Mouse (Mus musculus): ENCODE results near the gene Nr2f2.

Gene Nr2f2

DNA sequence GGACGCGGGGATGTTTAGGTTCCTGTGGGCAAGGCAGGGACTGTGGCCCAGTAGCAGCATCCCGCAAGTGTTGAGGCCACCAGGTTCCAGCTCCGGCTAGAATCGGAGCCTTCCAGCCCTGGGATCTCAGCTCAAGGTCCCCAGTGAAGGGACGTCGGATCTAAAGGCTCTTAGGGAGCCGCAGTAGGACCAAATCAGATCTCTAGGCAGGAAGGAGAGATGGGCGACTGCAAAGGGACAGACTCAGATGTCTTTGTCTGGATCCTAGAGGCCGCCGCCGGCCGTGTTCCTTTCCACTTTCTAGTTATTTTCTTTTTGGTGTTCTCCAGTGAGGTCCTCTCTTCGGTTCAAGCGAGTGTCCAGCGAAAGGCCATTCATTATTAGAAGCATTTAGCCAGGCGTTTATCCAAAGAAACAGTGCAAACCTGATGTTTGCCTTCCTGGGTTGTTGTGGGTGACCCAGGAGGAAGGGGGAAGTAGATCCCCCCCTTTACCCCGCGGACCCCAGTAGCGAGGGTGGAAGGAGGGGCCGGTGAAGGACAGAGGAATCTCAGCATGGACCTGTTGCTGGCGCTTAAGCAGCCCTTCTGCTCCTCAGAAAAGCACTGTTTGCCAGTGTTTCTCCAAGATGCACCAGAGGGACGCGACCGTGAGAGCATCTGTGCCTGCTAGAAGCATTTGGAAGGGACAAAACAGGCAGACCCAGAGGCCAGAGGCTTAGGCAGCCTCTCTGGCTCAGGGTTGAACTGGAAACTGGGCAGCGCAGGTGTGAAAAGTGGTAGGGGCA is 34.3 kb downstream of the Nr2f2 start:
- no peak for DNase-seq (ENCODE audit: low read depth)

DNA sequence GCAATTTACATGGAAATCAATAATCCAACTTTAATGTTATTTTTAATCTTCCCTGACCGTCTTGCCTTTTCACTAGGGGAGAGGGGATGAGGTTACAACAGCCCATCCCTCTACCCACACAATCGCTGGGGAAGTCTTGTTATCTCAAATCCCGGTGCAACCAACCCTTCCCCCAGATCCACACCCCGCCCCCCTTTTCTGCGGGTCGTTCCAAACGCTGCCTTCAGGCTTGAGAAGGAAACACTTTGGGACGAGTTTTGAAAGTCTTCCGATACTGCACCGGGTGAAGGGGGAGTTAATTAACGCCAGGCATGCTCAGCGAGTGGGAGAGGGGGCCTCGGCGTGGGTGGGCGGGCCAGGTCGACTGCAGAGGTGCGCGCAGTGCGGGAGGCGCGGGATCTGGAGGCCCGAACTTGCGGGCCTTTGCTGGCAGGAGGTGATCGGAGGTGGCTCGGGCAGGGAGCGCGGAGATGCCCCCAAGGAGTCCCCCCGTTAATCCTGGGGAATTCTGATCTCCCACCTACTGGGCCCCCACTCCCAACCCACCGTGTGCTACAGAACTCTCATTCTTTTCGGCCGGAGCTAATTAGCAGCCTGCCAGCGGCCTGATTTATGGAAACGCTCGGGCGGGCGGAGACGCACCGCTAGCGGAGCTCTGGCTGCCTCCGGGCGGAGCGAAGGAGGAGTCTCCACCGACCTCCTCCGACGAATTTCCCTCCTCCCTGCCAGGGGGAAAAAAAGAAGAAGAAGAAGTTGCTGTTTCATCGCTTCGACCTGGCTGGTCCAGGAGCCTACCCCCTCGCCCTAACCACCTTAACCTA is 35.1 kb downstream of the Nr2f2 start:
- DNase-seq (ENCODE audit: low read depth), result no peak

DNA sequence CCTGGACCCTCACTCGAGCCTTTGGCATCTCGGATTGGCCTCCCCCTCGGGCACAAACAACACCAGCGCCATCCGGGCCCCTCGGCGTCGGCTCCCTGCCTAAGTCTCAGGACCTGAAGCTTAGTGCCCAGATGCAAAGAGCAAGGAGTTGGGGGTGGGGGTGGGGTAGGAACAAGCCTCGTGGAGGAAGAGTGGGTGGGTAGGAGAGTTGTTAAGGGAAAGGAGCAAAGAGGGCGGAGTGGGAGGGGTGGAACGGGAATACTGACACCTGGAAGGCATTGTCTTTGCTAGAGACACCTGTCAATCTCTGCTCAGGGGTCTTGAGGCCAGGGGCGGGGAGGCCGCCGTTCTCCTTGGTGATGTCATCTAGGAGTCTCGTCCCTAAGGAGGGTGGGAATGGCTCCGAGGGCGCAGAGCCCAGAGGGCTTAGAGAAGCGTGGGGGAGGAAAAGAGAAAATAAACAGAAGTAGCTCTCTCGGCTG is 35.7 kb downstream of the Nr2f2 start:
- DNase-seq (ENCODE audit: low read depth), result no peak

DNA sequence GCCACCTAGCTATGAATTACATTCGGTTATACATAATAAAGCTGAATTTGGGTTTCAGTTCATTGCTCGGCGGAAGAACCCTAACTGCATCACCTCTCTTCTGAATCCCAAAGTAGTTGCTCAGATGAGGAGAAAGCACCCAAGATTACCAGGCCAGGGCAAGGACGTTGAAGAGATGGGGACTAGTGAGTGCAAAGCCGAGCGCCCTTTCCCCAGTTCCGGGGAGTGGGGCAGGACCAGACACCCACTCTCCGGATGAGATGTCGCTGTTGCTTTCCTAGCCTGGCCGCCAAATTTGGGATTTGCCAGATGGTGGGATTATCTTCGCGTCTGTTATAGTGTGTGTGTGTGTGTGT is 36.4 kb downstream of the Nr2f2 start:
- no peak for DNase-seq (ENCODE audit: low read depth)

DNA sequence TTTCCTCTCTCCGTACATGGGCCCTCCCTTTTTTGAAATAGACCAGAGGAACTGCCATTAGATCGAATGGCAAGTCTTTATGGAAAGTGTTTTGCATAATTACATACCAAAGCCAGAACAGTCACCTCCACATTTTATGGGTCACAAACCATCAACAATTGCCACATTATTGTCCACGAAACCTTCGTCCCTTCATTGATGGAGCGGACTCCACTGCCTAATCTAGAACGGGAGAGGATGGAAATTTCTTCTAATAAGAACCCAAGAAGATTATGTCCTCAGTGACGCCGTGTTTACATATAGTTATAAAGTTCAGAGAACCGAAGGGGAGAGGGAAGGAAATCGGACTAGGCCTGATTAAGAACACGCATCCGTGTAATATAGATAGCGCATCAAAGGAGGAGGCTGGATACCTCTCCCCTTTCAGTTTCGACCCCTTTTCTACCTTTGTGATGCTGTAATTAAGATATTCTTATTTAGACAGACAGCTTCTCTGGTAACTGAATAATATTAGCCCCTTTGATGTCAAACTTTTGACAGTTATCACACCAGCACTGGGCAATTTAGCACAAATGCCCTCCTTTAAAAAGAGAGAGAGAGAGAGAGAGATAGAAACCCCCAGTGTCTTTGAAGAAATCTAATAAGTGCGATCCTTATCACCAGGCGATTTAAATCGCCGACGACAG is 36.9 kb downstream of the Nr2f2 start:
- DNase-seq (ENCODE audit: low read depth), result no peak

DNA sequence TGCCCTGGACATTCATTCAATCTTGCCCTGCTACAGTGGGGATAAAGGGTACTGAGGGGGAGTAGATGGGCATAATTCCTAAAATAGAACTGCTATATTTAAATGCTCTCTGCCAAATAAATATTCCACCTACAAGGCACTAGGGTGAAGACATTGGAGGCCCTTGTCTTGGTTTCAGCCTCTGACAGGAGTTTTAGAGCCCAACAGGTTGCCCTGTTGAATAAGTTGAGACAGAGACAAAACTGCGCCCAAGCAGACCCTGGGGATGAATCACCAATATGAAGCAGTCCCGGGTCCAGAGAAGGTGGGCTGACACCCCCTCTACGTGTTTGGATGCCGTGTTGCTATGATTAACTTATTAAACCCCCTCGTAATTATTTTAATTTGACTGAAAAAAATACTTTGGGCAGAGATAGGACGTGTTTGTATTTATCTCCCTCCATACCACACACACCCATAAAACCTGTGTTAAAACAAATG is 37.5 kb downstream of the Nr2f2 start:
- no peak for DNase-seq (ENCODE audit: low read depth)

DNA sequence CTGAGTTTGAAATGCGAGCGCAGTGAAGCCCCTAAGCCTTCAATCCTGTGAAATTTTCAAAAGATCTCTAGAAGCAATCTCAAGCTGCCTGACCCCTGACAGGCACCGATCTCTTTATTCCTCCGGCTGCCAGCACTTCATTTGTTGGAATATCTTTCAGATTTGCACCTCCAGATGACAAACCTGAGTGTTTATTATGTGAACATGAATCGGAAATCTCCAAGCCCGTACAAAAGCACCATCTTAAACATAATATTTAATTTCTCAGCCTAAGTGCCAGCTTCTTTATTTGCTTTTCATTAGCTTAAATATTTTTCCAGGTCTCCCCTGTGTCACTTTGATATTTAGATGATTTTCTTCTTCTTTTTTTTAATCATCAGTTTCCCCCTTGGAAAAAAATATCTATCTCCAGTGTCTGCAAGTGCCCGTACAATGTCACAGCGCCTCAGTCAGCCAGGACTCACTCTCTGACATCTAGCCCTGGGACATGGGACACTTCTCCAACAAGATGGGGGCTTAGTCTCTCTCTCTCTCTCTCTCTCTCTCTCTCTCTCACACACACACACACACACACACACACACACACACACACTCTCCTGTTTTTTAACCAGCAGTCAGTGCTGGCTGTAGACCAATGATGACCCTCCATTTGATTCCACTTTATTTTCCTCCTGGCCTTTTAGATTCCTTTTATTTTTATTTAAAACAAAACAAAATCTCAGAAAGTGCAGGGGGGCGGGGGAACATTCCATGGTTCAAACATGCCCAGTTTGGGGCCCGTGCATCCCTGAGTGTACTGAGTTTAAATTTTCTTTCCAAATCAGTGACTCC is 38.1 kb downstream of the Nr2f2 start:
- no peak for DNase-seq (ENCODE audit: low read depth)

DNA sequence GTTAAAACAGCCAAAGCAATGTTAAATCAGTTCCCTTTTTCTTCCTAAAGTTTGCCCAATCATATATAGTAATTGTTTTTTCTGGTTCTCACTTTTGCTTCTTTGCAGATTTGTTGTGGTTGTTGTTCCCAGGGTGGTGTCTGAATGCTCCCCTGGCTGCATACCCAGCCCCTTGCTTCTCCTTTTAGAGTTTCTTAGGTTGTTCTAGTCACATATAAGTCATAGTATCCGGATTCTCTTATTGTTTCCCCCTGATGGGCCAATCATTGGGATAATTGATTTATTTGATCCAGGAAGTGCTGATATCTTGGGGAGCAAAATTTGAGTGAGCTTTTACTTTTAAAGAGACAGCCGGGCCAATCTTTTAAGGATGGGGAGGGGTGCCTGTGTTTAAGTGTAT is 39.3 kb downstream of the Nr2f2 start:
- no peak for DNase-seq (ENCODE audit: low read depth)

DNA sequence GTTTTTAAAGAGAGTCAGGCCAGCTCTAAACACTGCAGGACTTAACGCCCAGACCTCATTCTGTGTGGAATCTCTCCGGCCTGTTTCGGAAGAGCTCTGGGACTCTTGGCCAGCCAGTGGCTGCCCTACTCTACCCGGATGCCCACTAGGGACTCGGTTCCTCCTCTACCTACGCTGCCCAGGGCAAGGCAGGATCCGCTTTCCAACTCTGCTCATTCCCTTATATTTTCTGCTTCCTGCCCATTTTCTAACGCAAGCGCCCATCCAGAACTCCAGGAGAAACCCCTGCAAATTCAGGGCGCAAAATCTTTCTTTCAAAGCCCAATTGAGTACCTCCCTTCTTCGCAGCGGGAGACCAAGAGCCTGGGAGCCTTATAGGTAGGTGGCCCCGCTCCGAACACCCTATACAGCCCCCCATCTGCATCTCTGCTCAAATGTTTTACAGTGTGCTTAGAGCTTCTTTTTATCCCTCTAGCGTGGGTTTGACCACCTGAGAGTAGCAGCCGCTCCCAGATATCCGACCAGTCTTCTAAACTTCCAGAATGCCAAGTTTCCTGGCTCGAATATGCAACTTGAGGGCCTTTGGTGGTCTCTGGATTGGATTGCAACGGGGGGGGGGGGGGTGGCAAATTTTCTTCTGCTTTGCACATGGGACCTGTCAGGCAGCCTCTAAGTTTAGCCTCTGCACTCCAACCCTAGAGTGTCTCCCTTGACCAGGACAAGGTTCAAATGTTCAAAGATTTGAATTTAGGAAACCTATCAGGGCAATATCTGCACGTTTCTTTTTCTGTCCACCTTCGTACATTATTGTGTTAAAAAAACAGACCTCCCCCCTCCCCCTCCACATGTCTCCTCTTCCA is 40.1 kb downstream of the Nr2f2 start:
- no peak for DNase-seq (ENCODE audit: low read depth)

DNA sequence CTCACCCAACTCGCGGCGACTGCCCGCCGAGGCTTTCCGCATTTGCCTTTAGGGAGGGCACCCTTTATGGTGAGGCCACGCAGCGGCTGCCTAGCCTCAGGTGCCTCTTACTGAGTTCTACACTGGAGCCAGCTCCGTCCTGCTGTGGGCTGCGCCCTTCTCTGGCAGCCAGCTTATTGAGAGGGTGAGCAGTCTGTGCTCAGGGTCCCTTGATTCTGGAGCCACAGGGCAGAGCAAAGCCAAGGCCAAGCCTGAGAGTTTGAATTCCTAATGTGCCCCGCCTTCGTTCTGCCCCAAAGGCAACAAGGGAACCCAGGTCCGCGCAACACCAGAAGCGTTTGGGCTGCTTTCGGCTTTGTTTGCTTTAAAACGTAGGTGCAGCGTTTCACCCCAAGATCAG is 41.2 kb downstream of the Nr2f2 start:
- no peak for DNase-seq (ENCODE audit: low read depth)

DNA sequence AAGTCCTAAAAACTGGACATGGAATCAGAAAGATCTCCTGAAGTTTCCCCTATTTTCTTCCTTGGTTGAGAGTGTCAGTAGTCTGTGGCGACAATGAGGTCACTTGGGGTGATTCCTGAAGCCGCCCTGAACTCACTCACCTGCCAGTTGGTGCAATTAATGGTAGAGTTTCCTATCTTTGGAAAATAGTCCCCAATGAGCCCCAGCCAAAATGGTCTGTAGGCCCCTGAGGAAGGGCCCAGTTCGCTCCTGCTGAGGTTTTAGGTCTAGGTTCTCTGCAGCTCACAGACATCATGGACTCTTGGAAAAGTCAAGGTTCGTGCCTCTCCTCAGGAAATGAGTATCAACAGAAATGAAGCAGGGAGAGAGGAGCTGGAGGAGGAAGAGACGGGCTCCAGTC is 42.0 kb downstream of the Nr2f2 start:
- DNase-seq (ENCODE audit: low read depth), result no peak

DNA sequence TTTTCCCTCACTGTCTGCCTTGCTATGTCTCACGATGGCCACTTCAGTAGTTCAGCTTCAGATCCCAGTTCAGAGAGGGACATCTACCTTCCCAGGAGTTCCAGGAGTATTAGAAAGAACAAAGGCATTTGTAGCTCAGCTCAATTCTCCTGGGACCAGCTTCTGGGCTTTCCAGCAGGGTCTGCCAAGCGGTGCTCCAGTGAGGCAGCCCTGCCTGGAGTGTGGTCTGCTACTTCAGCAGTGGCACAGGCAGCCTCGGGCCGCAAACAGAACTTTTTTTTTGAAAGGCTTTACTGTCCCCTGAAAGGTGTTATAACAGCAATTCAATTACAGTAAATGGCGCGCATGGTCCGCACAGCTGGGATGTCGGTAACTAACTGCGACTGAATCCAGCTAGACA is 42.5 kb downstream of the Nr2f2 start:
- DNase-seq (ENCODE audit: low read depth), result no peak

DNA sequence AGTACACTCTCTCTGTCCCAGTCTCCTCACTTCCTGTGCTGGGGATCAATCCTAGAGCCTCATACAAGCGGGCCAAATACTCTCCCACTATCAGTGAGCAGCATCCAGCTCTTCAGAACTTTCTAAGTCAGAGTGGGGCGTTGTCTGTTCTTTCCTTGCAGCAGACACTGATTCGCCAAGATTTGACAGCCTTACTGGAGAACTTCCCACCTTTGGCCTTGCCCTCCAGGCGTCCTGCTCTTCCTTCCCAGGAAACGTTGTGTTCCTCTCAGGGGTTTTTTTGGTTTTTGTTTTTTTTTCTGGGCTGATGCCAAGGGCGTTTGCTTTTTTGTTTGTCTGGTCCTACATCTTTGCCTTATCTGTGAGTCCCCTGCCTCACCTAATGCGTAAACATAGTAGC is 60.8 kb downstream of the Nr2f2 start:
- no peak for DNase-seq (ENCODE audit: low read depth)

DNA sequence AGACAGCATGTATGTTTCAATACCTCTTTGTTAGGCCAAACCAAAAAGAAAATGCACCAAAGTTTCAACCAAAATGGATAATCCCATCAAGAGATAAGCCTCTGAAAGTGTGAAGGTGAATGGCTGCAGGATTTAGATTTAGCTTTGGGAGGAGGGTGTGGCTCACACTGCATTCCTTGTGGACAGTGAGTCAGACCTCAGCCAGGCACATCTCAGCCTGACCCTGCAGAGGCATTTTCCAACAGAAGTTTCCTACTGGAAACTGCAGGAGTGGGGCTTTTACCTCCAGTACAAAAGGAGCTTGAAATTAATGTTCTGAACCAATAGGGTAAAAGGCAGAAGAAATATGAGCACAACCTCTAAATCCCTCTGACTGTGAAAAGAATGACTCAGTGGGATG is 62.1 kb downstream of the Nr2f2 start:
- no peak for DNase-seq (ENCODE audit: low read depth)

All from induced T-regulatory cell, adult 2 months (primary cell).